Mouse (Mus musculus): ENCODE data around the gene Thsd1.

DNA sequence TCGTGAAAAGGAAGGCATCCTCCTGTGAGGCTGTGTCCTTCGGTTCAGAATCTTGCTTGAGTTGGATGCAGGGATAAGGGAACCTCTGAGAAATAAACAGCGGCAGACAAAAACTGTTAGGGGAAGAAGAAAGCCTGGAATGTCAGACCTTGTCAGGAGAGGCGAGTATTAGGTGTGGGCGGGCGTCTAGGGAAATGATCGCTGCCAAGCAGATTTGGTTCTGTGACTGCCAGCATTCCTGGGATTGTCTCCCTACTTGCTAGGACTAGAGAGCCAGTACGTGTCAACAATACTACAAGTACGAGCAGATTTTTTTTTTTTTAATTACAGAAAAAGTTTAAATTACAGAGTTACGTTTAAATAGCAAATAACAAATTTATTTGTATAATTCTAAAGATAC lies 47.5 kb downstream of the Thsd1 start:
- TF ChIP-seq POLR2A (IDR thresholded peaks at IDR 0.05; ENCODE audit: control insufficient read depth, low read depth, low read length) (no peak), CTCF (IDR thresholded peaks at IDR 0.05; ENCODE audit: control insufficient read depth, insufficient read depth, insufficient replicate concordance, low read depth, low read length) (no peak)

Data from testis, adult 2 months (tissue).